Mouse (Mus musculus): ENCODE data around the gene Aqp9. TPM values are rescaled to one million over a fixed set of nuclear protein-coding genes. Genes with fewer than 3 reads are reported as not detected.
"Not testable (repeated sequence)": the region's sequence is repeated elsewhere in the genome, so short reads cannot be mapped to it uniquely, and the experiment has no call there.

Aqp9 gene
- total and polyA plus RNA-seq, 2 experiments from 2014 or later: 0.15 TPM; not detected in 1

- WGBS: 76% methylated on average over 5 of the region's 5 CpGs
- Histone ChIP-seq H3K4me1 (ENCODE audit: control insufficient read depth, insufficient read depth) (no peaks in the 10 kb centered on the region), H3K4me3 (ENCODE audit: low read depth, low read length) (no peak overlapping the region), H3K9me3 (replicated peaks; ENCODE audit: control insufficient read depth, low read length) (no peaks in the 10 kb centered on the region), H3K36me3 (replicated peaks; ENCODE audit: control insufficient read depth, insufficient read depth, low read length) (no peaks in the 10 kb centered on the region), H3K27ac (ENCODE audit: low read depth) (no peak overlapping the region), H3K27me3 (ENCODE audit: control insufficient read depth, insufficient read depth, low read length) (no peaks in the 10 kb centered on the region), H3K9ac (replicated peaks; ENCODE audit: low read depth, low read length) (no peak overlapping the region), H3K4me2 (ENCODE audit: low read depth, low read length) (no peak overlapping the region)
- TF ChIP-seq CTCF (IDR thresholded peaks at IDR 0.05; ENCODE audit: low read depth) (no peak), EP300 (IDR thresholded peaks at IDR 0.05; ENCODE audit: low read depth) (no peak)
- DNase-seq (ENCODE audit: low spot score) (no peak), ATAC-seq (ENCODE audit: insufficient read depth, low read depth) (no peak)
Measured at GRCm38 (mm10) chr9:71133190-71133589, 35.3 kb downstream of the Aqp9 start.

GRCm38 (mm10) chr9:71131822-71132221 is 36.7 kb downstream of the Aqp9 start:
- H3K9me3 ChIP-seq (replicated peaks; ENCODE audit: control insufficient read depth, low read length): no peaks in the 10 kb centered on the region
- H3K27ac ChIP-seq (ENCODE audit: low read depth): no peak overlapping the region
- ATAC-seq (ENCODE audit: insufficient read depth, low read depth) (no peak), DNase-seq (ENCODE audit: low spot score) (no peak)
- H3K9ac ChIP-seq (replicated peaks; ENCODE audit: low read depth, low read length): no peak overlapping the region
- no peaks in the 10 kb centered on the region for H3K4me1 ChIP-seq (ENCODE audit: control insufficient read depth, insufficient read depth)
- TF ChIP-seq CTCF (IDR thresholded peaks at IDR 0.05; ENCODE audit: low read depth) (no peak), EP300 (IDR thresholded peaks at IDR 0.05; ENCODE audit: low read depth) (no peak)
- H3K4me3 ChIP-seq (ENCODE audit: low read depth, low read length): no peak overlapping the region
- H3K27me3 ChIP-seq (ENCODE audit: control insufficient read depth, insufficient read depth, low read length): no peaks in the 10 kb centered on the region
- H3K4me2 ChIP-seq (ENCODE audit: low read depth, low read length): no peak overlapping the region
- no peaks in the 10 kb centered on the region for H3K36me3 ChIP-seq (replicated peaks; ENCODE audit: control insufficient read depth, insufficient read depth, low read length)
- WGBS: 71% methylated on average over 5 of the region's 5 CpGs

GRCm38 (mm10) chr9:71128911-71129310 is 39.6 kb downstream of the Aqp9 start:
- TF ChIP-seq CTCF (IDR thresholded peaks at IDR 0.05; ENCODE audit: low read depth): peak; percentile 74
- no peak for TF ChIP-seq EP300 (IDR thresholded peaks at IDR 0.05; ENCODE audit: low read depth)
- Histone ChIP-seq H3K4me2 (ENCODE audit: low read depth, low read length) (no peak overlapping the region), H3K4me1 (ENCODE audit: control insufficient read depth, insufficient read depth) (no peaks in the 10 kb centered on the region), H3K27ac (ENCODE audit: low read depth) (no peak overlapping the region), H3K9ac (replicated peaks; ENCODE audit: low read depth, low read length) (no peak overlapping the region), H3K36me3 (replicated peaks; ENCODE audit: control insufficient read depth, insufficient read depth, low read length) (no peaks in the 10 kb centered on the region), H3K9me3 (replicated peaks; ENCODE audit: control insufficient read depth, low read length) (no peaks in the 10 kb centered on the region), H3K4me3 (ENCODE audit: low read depth, low read length) (no peak overlapping the region), H3K27me3 (ENCODE audit: control insufficient read depth, insufficient read depth, low read length) (no peaks in the 10 kb centered on the region)
- 58% methylated on average over 5 of the region's 5 CpGs for WGBS
- DNase-seq (ENCODE audit: low spot score): peak; percentile 33
- no peak for ATAC-seq (ENCODE audit: insufficient read depth, low read depth)

GRCm38 (mm10) chr9:71126205-71126604 is 42.3 kb downstream of the Aqp9 start:
- no peaks in the 10 kb centered on the region for H3K27me3 ChIP-seq (ENCODE audit: control insufficient read depth, insufficient read depth, low read length)
- no peaks in the 10 kb centered on the region for H3K36me3 ChIP-seq (replicated peaks; ENCODE audit: control insufficient read depth, insufficient read depth, low read length)
- no peak overlapping the region for H3K4me2 ChIP-seq (ENCODE audit: low read depth, low read length)
- TF ChIP-seq EP300 (IDR thresholded peaks at IDR 0.05; ENCODE audit: low read depth) (no peak), CTCF (IDR thresholded peaks at IDR 0.05; ENCODE audit: low read depth) (peak; percentile 44)
- DNase-seq (ENCODE audit: low spot score) (no peak), ATAC-seq (ENCODE audit: insufficient read depth, low read depth) (no peak)
- no peaks in the 10 kb centered on the region for H3K9me3 ChIP-seq (replicated peaks; ENCODE audit: control insufficient read depth, low read length)
- 9% methylated on average over 2 of the region's 2 CpGs for WGBS
- H3K27ac ChIP-seq (ENCODE audit: low read depth): no peak overlapping the region
- H3K9ac ChIP-seq (replicated peaks; ENCODE audit: low read depth, low read length): no peak overlapping the region
- no peaks in the 10 kb centered on the region for H3K4me1 ChIP-seq (ENCODE audit: control insufficient read depth, insufficient read depth)
- H3K4me3 ChIP-seq (ENCODE audit: low read depth, low read length): no peak overlapping the region

GRCm38 (mm10) chr9:71123095-71123494 is 45.4 kb downstream of the Aqp9 start:
- DNase-seq (ENCODE audit: low spot score); H3K4me2 ChIP-seq (ENCODE audit: low read depth, low read length); H3K4me3 ChIP-seq (ENCODE audit: low read depth, low read length); H3K4me1 ChIP-seq (ENCODE audit: control insufficient read depth, insufficient read depth); ATAC-seq (ENCODE audit: insufficient read depth, low read depth); H3K27ac ChIP-seq (ENCODE audit: low read depth); H3K9me3 ChIP-seq (replicated peaks; ENCODE audit: control insufficient read depth, low read length); H3K27me3 ChIP-seq (ENCODE audit: control insufficient read depth, insufficient read depth, low read length); H3K36me3 ChIP-seq (replicated peaks; ENCODE audit: control insufficient read depth, insufficient read depth, low read length); H3K9ac ChIP-seq (replicated peaks; ENCODE audit: low read depth, low read length): not testable (repeated sequence)
- 86% methylated on average over 8 of the region's 8 CpGs for WGBS

- TF ChIP-seq EP300 (IDR thresholded peaks at IDR 0.05; ENCODE audit: low read depth) (no peak), CTCF (IDR thresholded peaks at IDR 0.05; ENCODE audit: low read depth) (no peak)
- Histone ChIP-seq H3K27ac (ENCODE audit: low read depth) (no peak overlapping the region), H3K4me3 (ENCODE audit: low read depth, low read length) (no peak overlapping the region), H3K9ac (replicated peaks; ENCODE audit: low read depth, low read length) (no peak overlapping the region), H3K27me3 (ENCODE audit: control insufficient read depth, insufficient read depth, low read length) (no peaks in the 10 kb centered on the region), H3K4me2 (ENCODE audit: low read depth, low read length) (no peak overlapping the region), H3K9me3 (replicated peaks; ENCODE audit: control insufficient read depth, low read length) (no peaks in the 10 kb centered on the region), H3K4me1 (ENCODE audit: control insufficient read depth, insufficient read depth) (no peaks in the 10 kb centered on the region), H3K36me3 (replicated peaks; ENCODE audit: control insufficient read depth, insufficient read depth, low read length) (no peaks in the 10 kb centered on the region)
- 72% methylated on average over 9 of the region's 9 CpGs for WGBS
- DNase-seq (ENCODE audit: low spot score) (no peak), ATAC-seq (ENCODE audit: insufficient read depth, low read depth) (no peak)
Measured at GRCm38 (mm10) chr9:71120924-71121323, 47.6 kb downstream of the Aqp9 start.
